Mouse (Mus musculus) kidney, postnatal 25 days (tissue): ENCODE measurements around the gene 1700113H08Rik.

Experiments
- DNase-seq, 2 experiments: peaks; one replicate each; pipeline ENCODE4 v3.0.0; 2021; ENCODE audit warnings: mixed read lengths in 2 of 2

The 1700113H08Rik gene

DNA sequence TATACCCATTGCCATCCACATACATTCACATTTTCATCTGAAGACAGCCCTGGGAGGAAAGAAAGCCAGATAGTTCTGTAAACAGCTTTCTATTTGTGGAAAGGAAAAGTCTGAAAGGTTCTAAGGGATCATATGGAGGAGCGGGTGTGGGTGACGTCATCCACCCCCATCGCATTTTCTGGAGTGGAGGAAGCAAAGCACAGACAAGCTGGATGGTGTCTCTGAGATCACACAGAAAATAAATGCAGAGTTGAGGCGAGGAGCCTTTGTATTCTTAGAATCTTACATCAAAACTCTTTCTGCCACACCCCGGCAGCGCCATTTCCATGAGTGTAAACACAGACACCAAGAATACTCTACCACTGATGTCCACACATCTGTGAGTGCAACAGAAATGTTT lies 26.4 kb downstream of the 1700113H08Rik start:
- no peak for DNase-seq

DNA sequence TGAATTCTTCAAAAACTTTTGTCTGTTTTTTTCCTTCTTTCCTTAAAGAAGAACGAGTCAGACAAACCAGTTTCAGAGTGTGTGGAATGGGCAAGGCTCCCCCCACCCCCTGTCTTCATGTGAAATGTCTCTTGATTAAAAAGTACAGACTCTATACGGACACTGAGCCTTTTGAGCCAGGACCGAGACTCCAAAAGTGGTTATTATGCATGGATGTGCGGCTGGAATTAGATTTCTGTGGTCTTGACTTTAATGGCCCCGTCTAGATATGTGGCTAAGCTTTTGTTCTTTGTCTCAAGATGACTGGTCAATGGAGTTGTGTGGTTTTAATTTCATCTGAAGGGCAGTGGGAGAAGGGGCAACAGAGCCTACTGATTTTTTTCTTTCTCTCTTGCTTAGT lies 29.8 kb downstream of the 1700113H08Rik start:
- DNase-seq: no peak

DNA sequence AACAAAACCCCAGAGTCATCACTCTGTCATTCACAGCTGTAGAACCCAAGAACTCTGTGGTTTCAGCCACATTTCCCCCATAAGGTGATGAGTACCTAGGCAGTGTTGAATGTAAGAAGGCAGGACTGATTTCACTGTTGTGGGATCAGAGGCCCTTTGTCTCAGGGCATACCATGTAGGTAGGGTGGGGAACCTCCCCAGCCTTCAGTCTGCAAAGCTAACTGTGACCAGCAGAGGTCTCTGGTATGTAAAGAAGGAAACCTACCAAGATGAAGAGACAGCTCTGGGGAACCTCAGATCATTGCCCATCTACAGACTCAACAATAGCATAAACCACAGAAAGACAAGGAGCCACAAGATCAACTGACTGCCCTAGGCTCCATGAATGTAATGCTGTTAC lies 36.4 kb downstream of the 1700113H08Rik start:
- peak in 1 of 2 experiments; percentile 18 for DNase-seq

DNA sequence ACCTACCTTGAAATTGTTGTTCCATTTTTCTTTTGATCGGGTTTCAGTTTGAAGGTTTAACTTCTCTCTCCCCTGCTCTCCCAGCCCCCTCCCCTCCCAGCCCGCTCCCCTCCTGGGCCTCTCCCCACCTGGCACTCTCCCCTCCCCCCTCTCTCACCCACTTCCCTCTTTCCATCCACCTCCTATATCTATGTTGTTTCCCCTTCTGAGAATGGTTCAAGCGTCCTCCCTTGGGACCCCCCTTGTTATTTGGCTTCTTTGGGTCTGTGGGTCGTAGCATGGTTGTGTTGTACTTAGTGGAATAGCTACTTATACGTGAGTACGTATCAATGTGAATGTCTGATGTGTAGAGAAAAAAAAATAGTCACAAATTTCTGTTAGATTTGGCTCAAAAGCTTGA lies 40.9 kb downstream of the 1700113H08Rik start:
- no peak for DNase-seq

DNA sequence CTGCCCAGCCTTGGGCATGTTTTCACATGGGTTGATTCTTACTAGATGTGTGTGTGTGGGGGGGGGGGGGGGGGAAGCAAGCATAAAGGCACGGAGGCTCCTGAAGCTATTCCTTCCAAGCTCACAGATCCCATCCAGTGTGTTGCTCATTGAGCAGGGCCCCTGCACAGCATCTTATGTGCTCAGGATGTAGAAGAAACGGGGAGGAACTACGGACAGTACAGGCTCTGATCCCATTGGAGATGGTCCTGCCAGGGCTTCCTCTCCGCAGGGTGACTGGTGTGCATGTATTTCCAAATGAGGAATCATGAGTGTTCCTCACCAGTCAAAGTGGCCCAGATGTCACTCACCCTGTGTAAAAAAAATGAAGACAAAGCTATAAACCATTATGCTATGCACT lies 42.8 kb downstream of the 1700113H08Rik start:
- DNase-seq: no peak

DNA sequence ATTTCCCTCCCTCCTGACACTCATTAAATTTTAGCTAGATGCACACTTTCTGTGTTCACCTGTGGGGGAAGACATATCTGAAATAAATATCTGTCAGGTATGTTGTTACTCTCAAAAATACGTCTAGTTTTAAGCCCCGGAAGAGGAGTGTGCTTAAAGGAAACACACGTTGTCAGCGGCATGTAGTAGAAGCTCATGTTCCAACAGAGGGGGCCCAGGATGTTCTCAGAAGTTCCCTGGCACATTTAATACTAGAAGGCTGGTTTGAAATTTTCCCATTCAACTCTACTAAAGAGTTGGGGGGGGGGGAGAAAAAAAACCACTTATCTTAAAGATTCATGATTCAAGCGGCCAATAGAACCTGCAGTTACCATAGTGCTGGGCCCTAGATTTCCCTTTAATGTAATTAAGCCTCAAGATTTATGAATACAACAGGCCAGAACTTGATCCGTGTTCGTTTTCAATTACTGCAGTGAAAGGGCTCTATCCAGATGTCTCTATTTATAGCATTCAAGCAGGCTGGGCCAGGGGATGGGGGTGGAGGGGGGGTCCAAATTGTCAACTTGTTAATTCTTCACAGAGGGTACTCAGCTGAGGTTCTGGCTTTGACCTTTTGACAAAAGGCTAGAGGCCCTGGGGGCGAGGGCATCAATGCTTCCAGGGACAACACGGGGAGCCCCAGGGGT lies 43.6 kb downstream of the 1700113H08Rik start:
- no peak for DNase-seq

DNA sequence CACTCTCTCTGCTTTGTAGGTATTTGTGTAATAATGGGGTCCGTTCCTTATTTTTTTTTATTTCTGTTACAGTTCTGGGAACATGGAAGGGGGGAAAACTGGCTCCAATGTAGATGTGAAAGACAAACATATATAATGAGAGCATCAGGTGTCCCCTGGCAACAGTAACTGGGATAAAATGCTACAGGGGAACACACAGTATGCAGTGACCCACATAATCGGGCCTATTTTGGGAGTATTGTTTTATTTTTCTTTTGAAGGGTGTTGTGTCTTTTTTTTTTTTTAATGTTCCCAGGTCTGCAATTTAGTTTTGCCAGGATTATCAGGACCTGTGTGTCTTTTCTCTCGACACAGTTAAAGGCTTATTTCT lies 44.1 kb downstream of the 1700113H08Rik start:
- no peak for DNase-seq

DNA sequence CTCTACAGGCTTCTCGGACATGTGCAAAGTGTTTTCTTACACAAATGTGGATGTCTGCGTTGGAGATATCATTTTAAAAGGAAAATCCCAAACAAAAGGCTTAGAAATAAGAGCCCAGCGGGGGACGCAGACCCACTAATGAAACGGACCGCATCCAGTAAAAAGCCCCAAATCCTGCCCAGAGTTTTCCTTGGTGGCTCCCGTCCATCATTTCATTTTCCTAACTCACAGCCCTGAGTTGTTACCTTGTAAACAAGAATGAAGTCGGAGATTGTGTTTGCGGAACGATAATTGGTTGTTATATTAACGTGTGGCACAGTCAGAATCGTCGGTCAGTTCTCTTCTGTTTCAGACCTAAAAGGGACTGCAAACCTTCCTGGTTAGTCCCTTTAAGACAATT lies 44.6 kb downstream of the 1700113H08Rik start:
- DNase-seq: no peak

DNA sequence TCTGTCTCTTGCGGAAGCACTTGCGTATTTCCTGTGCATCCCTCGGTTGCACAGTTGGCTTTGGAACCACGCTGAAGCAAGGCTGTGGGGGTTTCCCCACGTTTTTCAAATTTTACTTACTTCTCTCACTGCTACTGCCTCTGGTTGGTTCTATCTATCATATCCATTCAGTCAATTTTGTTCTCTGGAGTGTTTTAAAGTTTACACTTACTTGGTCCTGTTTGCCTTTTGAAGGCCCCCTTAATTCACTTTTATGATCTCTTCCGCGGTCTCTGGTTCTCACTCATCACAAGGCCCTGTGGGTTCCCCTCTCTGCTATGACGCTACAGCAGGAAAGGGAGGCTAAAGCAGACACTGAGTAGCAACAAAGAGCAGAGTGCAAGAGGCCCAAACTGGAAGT lies 45.4 kb downstream of the 1700113H08Rik start:
- no peak for DNase-seq

DNA sequence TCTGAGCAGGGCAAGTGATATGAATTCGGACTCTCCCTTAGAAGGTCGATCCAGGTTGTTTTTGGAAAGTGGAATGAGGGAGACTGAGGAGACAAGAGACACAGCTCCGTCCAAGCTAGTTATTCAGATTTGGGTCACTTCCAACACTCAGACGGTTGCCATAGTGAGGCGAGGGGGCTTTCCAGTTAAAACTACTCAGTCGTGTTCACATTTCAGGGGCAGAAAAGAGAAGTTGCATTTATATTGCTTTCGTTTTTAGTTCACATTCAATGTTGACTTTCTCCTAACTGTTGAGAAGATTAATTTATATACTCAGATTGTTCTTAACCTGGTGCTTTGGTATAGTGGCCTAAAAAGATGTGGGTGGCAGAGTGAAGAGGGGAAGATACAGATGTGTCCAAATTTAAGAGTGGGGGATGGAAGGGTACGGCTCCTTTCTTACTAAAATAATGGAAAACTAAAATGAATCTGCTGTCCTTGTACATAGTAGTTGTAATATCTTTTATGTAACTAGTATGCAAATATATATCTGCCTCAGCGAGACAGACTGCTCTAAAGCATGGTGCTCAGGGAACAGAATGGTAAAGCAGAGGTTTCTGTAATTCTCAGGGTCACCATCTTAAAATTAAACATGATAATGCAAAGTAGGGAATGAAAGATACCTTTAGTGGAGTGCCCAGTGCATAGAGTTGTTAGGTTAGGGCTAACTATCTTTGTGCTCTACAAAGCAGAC lies 49.9 kb downstream of the 1700113H08Rik start:
- no peak for DNase-seq

DNA sequence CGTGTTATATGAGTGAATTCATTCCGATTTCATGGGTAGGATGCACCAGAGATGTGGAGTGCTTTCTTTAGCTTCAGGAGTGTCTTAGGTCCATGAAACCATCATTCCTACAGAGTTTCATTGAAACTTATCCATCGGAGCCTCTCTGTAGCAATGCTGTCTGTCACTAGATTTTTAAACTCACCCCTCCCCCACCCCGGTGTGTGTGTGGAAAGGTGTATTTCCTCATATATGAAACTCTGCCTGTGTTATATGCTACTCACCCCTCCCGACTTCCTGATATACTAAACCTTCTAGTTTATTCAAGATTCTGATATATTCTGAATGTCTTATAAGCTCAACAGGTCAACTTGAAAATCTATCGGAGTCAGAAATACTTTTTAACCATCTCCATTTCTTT lies 50.5 kb downstream of the 1700113H08Rik start:
- no peak for DNase-seq

DNA sequence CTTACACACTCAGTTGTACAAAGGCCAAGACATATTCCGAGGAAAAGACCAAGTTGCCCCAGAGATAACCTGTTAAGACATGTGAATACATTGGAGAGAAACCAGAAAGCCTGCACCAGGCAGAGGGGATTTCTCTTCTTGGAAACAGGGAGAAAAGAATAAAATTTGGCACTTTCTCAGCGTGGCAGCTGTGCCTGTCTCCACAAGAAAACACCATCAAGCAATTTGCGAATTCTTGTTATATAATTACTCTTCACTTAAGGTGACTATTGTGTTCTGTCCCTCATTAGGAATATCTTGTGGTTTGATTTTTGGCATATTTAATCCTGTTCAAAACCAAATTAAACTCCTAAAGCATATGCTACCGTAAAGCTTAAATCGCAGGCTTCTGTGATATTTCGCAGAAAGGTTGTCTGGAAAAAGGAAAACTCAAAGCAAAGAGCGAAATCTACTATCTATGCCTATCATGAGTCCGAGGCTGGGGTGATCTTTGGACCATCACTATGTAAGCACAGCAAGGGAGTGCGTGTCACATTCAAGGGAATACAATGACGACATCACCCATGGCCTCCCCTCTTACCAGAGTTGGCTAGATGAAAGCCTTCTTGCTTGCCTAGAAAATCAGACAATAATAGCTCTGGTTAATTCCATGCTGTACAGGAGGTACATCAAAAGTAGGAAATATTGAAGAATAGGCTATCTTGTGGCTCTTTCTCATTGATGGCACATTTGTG lies 51.4 kb downstream of the 1700113H08Rik start:
- no peak for DNase-seq

DNA sequence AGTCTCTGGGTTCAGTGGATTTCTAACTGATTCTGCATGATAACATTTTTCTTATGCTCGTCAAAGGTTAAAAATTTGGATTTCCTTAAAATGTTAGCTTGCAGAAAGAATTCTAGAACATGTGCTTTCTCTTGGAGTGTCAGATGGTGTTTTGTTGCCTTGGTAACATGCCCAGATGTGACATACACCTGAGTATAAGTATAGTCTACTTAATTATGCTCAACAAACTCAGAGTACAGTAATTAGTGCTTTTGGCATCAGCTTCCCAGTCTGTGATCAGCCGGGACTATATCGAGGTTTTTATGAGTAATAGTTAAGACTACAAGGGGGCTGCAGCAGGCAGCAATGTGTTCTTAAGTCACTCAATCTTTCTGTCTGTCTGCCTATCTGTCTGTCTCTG lies 53.1 kb downstream of the 1700113H08Rik start:
- no peak for DNase-seq

DNA sequence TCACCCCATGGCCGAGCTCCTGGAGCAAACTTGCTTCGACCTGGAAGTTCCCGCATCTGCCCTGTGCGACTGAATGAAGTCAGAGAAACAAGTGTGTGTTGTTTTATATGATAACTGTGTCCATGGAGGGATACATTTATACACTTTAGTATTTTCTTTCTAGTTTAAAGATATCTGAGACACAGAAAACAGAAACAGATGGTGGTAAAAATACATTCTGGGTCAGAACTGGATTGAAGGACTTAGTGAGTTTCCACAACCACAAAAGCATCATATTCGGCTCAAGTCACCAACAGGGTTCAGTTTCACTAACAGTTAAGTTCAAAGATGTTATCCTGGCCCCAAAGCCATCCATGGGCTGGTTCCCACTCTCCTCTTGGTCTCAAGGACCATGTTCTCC lies 67.2 kb downstream of the 1700113H08Rik start:
- DNase-seq: no peak

DNA sequence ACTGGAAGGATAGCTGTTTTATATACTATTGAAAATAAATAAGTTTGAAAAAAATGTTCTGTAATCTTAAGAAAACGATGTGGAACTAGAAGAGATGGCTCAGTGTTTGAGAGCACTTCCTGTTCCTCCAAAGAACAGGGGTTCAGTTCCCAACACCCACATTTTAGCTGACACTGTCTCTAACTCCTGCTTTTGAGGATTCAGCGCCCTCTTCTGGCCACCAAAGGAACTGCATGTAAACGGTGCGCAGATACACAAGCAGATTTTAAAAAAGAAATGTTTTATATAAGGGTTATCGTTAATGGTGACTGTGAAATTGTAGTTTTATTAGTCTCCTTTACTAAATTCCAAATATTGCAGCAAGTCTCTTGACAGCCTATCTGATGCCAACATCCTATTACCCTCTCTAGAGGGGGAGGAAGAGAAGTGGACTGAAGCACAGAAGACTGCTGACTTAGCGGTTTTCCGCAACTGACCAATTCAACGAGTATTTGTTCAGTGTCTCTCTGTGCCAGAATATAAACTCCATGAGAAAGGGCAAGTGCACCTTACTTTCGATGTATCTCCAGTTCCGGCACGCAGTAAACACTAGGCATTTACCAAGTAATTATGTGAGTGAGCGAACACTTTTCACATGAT lies 68.5 kb downstream of the 1700113H08Rik start:
- DNase-seq: no peak

DNA sequence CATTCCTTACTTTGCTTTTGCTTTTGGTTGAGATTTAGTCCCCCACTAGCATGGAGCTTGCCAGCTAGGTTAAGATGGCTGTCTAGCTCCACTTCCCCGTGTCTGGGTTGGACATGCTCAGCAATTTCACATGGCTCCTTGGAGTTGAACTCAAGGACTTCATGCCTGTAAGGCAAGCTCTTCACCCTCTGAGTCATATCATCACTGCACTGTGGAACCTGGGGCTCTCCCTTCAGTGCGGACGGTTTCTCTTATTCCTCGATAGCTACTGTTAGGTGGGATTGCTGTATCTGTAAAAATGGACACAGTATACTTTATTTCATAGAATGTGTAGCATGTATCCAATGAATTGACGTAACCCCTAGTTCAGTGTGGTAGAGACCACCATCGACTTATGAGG lies 93.2 kb downstream of the 1700113H08Rik start:
- no peak for DNase-seq

DNA sequence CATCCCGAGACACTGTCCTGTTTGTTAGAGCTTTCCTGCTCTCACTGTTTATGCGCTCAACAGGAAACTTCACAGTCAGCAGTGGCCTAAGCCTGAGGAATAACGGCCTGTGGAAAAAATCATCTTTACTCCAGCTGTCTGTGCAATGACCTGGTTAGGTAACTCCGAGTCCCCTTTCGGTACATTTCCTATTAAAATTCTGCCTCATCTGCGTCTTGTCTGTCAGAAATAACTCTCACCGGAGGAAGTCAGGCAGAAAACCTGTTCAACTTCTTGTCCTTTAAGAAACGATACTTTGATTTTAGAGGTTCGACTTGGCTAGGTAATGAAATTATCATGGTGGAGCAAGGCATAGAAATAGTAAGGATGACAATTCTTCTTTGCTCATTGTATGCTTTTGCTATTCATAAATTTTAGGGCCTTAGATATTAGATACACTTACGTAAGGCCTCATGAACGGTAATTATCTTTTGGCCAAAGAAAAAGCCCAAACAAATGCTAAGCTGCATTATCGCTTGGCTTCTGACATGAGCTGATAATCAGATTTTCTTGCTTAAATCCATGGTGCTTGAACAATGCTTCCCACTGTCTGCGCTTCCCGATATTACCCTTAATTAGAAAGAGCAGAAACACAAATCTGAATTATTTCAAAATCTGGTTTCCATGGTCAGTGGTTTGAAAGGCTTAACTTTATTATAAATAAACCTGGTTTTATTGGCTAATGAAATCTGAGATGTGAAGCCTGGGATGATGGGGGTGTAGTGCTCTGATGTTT lies 96.1 kb downstream of the 1700113H08Rik start:
- no peak for DNase-seq

DNA sequence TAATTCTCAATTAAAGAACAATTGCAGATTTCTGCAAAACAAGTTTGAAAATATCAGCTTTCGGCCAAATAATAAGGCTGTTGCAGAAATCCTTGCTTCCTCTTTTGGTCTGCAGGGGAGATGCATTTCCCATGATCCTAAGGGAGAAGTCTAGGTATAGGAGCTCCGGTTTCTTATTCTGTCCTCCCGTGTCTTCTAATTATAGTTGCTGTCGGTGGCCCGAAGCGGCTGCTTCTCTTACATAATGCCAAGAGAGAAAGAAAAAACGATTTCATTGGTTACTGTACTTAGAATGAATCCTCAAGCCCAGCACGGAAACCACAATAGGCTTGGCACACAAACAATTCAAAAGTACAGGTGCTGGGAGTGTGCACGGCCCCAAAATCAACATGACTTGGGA lies 101.9 kb downstream of the 1700113H08Rik start:
- no peak for DNase-seq

DNA sequence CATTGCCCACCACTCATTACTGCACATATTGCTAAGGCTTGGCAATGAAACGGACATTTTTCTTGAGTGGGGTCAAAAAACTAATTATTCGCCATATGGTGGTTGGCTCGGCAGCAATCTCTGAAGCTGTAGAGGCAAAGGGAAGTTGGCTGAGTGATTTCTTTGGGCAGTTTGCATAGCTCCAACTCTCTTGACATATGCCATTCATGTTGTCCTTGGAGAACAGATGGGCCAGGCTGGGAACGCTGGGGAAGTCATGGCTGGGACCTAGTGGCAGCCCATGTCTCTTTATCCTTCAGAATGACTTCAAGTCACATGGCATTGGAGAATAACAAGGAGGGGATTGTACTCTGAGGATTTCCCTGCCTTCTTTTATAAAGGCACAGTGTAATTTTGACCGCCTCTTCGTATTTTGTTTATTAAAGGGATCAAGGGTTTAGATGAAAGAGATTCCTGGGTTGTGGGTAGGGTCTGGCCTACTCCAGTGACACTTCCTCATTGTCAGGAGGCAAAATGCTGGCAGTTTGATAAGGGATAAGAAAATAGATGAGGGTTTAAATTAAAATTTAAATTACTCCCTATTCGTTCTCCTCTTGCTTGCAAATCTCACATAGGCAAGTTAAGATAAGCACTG lies 138.4 kb downstream of the 1700113H08Rik start:
- no peak for DNase-seq

DNA sequence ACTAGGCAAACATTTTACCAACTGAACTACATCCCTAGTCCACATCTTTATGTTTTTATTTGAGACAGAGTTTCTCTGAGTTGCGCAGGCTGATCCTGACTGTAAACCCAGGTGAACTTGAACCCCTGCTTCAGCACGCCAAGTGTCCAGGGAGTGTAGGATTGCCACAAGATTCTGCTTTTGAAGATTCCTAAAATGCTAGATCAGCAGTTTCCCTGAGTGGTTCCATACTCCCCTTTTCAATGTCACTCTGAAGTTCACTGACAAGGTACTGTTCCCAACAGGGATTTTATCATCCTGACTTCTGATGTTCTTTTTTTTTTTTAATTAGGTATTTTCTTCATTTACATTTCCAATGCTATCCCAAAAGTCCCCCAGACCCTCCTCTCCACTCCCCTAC lies 140.9 kb downstream of the 1700113H08Rik start:
- no peak for DNase-seq

DNA sequence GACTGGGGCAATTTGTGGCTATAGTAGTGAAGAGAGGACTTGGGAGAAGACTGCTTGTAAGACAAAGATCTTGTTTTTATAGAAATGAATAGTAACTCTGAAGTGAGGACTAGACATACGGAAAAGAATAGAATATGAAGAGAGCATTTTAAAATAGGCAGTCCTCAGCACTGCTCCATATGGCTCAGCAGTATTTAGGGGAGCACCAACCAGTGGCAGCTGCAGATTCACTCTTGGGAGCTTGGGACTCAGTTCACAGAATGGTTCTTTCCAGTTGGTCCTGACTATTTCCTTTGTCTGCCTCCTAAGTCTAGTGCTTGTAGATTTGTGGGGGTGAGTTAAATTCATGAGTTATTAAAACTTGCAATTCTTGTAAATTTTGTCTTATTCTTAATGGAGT lies 151.6 kb downstream of the 1700113H08Rik start:
- DNase-seq: no peak

DNA sequence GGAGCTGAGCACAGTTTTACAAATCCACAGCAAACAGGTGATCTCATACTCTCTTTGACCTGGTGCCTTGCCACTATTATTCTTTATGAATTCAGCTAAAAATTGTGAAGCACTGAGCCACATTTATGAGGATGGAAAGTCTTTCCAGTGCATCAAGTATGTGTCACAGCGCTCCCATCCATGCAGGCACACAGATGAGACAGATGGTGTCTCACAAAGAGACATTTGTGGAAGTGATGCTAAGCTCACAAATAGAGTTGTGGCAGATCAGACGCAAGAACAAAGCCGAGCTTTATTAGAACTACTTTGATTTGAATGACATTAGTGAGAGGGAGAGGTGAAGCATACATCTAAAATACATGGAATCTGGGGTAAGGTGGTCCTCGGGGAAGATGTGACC lies 153.2 kb downstream of the 1700113H08Rik start:
- DNase-seq: no peak
